Mouse (Mus musculus) cerebellum, postnatal 10 days (tissue): ENCODE data around the gene Gpr183.
A peak's percentile ranks its signal among the peaks of the same experiment; 100 is the strongest.

Experiments used
- DNase-seq, 2 experiments: peaks; one replicate each; pipeline ENCODE4 v3.0.0; 2021; ENCODE audit warnings: mixed read lengths in 2 of 2

Gpr183 gene

DNA sequence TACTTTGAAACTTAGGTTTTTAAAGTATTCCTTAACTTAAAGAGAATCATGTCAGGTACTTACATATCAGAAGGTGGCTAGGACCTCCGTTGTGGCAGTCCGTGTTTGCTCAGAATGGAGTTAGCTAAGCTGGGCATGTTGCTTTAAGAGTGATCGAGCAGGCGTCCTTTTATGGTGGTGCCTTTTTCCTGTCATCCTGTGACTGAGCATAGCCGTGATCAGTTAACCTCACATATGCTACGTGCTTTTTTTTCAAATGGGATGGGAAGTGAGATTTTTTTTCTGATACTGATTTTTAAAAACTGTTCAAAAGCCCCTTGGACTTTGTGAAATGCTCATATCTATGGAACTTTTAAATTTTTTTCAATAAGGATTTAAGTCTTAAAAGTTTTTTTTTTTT, at the start of gene Gpr183:
Gene Gpr183 (minus strand): TSS at position 206 of the 400 bp plus-strand sequence.
- no peak for DNase-seq

- DNase-seq = no peak
Measured at GRCm38 (mm10) chr14:122013417-122013951, 48.5 kb upstream of the Gpr183 start.

- no peak for DNase-seq
Measured at GRCm38 (mm10) chr14:122012814-122013213, 47.8 kb upstream of the Gpr183 start.

GRCm38 (mm10) chr14:122012193-122012592, 47.2 kb upstream of the Gpr183 start:
- no peak for DNase-seq

DNA sequence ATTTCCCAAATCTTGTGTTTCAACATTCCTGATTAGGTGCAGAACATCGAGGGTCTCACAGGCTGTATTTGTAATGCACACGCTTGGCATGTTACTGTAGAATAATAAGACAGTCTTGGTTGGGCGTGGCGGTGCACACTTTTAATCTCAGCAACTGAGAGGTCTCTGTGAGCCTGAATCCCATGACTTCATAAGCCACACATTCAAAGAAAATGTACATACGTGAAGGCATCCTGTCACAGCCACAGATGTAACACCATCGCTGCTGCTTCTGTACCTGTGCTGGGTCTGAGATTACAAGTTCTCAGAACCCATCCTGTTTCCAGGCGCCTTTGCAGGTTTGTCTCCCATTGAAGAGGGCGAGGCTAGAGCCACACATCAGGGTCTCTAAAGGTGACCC, 46.8 kb upstream of the Gpr183 start:
- no peak for DNase-seq

DNA sequence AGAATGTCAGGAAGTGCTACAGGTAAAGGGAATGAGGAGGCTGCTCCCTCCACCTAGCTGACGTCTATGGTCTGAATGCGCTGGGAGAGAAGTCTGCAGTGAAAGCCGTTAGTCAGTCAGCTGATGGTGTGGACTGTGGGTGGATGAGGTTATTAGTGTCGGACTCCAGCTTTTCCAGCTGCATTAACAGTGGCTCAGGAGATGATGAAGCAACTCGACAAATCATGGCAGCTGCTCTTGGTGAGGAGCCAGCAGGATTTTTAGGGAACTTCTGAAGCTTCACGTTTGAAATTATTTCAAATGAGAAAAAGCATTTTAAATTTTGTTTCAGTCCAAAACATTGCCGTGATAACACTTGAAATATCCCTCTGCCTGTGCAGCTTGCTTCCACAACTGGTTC, 45.3 kb upstream of the Gpr183 start:
- no peak for DNase-seq

DNA sequence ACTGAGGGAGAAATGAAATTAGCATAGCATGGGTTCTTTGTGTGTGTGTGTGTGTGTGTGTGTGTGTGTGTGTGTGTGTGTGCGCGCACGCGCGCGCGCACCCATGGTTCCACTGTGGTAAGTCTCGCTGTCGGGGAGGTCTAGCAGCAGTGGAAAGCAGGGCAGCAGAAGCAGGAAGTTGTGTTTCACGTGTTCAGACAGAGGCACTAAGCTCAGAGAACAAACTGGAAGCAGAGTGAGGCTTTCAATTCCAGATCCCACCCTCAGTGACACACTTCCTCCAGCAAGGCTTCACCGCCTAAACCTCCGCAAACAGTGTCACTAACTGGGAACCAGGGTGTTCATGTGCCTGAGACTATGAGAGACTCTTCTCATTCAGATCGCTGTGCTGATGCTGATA, 44.5 kb upstream of the Gpr183 start:
- DNase-seq = no peak

- no peak for DNase-seq
Measured at GRCm38 (mm10) chr14:122008261-122008660, 43.3 kb upstream of the Gpr183 start.

- no peak for DNase-seq
Measured at GRCm38 (mm10) chr14:122003812-122004211, 38.8 kb upstream of the Gpr183 start.

GRCm38 (mm10) chr14:122002224-122002623, 37.2 kb upstream of the Gpr183 start:
- DNase-seq = no peak

DNA sequence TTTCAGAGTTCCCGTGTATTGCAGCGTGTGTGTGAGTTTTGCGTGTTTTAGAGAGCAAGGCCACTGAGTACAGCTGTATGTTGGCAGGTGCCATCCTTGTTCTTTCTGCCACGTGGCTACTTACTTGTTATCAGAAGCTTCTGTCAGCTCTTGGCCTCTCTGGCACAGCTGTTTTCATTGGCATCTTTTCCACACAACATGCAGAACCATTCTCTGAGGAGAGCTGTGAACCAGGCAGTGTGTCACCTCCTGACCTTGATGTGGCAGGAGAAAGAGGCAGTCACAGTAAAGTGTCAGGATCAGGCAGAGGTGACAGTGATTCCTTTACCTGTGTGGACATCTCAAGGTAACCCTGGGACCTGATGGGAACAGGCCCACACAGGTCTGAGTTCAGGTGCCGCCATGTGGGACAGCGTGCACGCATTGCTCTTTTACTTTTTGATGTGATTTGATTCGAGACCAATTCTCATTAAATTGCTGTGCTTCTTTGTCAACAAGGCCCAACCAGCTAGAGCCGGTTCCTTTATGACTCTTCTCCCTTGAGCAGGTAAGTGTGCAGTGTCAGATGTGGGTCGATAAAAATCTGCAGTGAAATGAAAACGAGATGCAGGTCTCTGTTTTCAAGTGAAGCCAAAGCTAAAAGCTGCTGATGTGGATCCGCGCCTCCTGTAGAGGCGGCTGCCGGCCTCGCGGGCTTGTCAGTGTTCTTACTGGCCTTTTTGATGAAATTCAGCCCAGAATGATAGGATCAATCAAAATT, 35.5 kb upstream of the Gpr183 start:
- DNase-seq = no peak

DNA sequence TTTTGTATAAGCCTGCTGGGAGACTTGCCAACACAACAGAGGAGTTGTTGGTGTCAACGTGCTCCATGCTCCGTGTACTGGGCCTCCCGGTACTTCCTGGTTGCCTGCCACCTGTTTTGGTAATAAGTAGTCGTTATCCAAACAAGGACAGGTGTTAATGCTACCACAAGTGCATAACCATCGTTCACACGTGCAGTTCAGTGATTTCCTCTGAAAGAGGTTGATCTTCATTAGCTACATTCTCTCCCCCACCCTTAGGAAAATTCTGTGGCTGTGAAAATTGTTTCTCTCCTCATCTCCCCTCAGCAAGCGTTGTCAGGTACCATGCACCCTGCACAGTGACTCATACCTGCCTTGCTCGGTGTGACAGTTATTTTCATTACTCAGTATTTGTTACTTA, 34.5 kb upstream of the Gpr183 start:
- DNase-seq = no peak

DNA sequence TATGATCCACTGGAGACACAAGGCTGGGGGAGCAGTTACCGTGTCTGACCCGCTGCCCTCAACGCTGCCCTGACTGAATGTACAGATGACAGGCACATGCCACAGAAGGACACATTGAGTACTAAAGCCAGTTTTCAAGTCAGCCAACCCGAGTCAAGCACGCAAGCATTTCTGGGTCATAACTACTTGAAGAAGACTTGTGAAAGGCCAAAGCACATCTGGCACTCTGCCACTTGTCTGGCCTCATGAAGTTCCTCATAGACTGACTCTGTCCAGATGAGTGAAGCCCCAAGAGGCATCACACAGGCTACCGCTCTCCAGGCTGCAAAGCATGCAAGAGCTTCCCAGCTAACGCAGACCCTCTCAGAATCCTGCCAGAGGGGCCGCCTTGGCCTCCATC, 31.8 kb upstream of the Gpr183 start:
- DNase-seq = peak; percentile 11 to 30

DNA sequence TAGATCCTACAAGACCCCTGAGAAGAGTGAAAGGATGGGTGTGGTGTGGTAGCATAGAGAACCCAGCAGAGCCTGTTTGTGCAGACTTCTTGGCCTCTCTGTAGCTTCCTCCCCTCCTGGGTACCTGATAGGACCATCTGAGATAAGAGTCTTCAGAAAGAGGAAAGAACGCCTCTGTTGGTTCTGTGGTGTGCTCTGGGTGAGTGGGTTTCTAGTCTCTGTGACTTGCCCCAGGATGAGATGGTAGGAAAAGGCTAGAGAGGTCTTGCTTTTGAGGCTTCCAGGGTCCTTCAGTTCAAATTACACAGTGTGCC, 30.5 kb upstream of the Gpr183 start:
- no peak for DNase-seq

DNA sequence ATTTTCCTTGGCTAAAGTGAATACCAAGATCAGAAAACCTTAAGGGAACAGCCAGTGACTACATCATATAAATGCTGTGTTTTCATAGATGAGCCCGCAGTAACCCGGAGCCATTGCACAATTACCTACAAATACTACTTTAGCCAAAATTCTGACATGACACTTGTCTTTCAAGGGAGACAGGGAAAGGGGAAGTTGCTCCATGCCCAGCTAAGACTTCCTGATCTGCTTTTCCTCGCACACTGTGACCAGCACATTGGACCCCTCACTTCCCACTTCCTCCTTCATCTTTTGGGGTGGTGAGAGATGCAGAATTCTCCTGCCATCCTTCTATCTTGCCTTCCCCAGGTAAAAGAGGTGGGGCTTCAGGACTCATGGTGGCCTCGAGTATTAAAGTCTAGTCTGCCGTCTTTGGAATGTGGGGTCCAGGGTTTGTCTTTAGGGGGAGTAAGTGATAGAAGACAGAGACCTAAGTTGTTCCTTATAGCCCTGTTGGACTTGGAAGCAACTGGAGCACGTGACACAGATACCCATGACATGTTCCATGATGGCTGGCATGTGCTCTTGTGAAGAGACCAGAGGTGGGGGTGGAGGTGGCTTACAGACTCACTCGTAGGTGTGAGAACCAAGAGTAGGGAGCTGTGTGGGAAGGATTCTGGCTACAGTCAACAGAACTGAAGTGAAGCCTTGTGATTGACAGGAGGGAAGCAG, 30.0 kb upstream of the Gpr183 start:
- no peak for DNase-seq

- no peak for DNase-seq
Measured at GRCm38 (mm10) chr14:121994171-121994700, 29.2 kb upstream of the Gpr183 start.

DNA sequence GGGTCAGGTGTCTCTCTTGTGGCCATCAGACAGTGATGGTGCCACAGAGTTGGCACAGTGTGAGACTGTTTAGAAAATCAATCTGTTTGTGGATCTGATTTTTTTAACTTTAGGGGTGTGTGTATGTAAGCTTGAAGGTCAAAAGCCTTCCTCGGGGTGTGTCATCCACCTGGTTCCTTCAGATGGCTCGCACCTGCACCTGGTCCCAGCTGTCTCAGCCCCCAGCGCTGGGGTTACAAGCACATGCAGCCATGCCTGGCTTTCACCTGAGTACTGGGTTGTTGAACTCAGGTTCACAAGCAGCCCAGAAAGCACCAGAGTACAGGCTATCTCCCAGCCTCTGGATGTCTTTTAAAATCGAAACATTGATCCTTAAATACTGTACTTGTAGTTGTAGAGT, 28.6 kb upstream of the Gpr183 start:
- DNase-seq = no peak

GRCm38 (mm10) chr14:121992395-121993280, 27.6 kb upstream of the Gpr183 start:
- DNase-seq = no peak

- DNase-seq = no peak
Measured at GRCm38 (mm10) chr14:121991921-121992320, 26.9 kb upstream of the Gpr183 start.

DNA sequence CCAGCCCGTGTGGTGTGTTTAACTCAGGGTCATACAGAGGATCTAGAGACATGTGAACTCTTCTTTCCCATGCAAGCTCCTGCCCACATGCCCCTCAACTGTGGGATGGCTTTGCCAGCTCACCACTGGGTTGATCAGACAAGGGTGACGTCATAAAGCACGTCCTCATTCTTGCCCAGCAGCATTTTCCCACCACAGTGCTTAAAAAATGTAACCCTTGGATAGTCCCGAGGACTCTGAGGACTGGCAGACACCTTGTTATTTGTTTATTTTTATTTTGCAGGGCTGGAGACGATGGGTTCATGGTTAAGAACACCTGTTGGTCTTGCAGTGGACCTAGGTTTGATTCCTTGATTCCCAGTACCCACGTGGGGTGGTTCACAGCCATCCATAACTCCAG, 25.9 kb upstream of the Gpr183 start:
- no peak for DNase-seq

DNA sequence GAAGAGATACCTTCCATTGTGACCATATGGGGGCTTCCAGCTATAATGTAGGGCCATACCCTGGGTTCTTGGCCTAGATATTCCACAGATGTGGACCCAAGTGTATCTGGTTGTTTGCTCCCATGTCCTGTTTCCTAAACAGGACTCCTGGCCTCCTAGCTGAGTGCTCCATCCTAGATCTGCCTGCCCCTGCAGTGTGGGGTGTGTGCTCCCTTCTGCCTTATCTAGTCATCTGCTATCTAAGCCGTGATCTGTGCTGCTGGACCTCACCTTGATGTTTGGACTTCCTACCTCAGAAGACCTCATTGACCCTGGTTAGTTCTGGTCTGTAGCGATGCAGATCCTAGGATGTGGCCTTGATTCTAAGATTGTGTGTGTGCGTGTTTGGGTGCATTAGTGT, 24.9 kb upstream of the Gpr183 start:
- DNase-seq = no peak

GRCm38 (mm10) chr14:121989331-121989730, 24.3 kb upstream of the Gpr183 start:
- no peak for DNase-seq

DNA sequence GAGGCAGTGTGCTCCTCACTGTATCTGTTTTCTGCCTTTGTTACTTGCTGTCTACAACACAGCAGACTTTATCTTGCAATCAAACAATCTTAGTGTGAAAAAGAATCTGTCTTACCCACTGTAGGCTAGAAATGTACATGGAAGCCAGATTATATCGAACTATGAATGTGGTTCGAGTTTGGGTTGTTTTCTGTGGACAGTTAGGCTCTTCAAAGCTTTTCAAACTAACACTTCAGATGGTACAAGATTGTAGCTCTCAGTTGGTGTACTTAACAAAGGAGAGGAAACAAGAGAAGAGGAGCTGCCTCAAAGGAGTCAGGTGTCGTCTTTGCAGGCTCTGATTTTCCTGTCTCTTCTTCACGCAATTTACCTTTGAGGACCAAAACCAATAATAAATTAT, 22.7 kb upstream of the Gpr183 start:
- no peak for DNase-seq
